Mouse (Mus musculus) cerebellum, adult 11 months (tissue): ENCODE data around the gene Olfr645.

Source experiments
- DNase-seq: peaks from one replicate; pipeline ENCODE4 v3.0.0; 2022

Gene Olfr645

DNA sequence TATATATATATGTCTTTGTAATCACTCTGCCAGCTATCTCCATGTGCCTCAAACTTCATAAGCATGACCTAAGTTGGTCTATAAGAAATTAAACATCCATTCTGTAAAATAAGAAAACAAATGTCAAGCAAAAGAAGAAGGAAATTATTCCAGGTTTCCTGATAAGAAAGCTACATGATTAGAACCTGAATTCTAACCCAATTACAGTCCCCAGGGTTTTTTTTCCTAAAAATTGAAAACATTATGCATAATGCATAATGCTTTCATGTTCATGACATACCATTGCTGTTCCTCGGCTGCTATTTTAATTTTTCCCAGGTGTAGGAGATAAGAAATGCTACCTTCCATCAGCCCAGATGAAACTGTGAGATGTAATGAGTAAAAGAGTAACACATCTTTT, at the start of gene Olfr645:
Olfr645 (minus strand) TSS at position 101 of the 400 bp plus-strand sequence.
- DNase-seq: no peak

DNA sequence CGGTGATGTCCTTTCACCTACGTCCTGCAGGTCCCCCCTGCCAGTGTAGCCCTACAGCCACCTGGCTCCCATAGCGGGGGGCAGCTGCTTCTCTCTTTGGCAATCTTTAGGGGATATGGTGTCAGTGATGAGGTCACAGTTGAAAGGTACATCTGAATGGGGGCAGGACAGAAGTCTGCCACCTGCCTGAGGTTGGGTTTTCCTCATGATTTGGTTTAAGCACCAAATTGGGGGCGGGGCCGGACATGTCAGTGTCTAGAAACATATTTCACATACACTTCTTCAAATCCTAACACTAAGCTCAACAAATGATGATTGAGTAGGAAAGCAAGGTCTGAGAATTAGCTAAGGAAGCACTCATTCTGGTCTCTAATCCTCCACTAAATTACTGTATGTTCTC, 44.5 kb upstream of the Olfr645 start, which contains the start of gene Ubqln5:
Ubqln5 (minus strand) TSS at position 101 of the 400 bp plus-strand sequence.
- no peak for DNase-seq

DNA sequence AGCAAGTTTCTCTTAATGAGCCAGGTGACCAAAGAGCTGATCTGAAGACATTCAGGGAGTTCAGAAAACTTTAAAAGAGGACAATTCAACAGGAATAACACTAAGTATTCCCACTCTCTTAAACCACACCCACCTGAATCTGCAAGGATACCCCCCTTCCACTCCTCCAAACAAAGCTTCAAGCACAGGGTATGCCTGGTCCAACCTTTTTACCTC, 19.4 kb upstream of the Olfr645 start, which contains the start of gene Olfr646:
Olfr646 (plus strand) TSS at position 117 of the 216 bp plus-strand sequence.
- no peak for DNase-seq

DNA sequence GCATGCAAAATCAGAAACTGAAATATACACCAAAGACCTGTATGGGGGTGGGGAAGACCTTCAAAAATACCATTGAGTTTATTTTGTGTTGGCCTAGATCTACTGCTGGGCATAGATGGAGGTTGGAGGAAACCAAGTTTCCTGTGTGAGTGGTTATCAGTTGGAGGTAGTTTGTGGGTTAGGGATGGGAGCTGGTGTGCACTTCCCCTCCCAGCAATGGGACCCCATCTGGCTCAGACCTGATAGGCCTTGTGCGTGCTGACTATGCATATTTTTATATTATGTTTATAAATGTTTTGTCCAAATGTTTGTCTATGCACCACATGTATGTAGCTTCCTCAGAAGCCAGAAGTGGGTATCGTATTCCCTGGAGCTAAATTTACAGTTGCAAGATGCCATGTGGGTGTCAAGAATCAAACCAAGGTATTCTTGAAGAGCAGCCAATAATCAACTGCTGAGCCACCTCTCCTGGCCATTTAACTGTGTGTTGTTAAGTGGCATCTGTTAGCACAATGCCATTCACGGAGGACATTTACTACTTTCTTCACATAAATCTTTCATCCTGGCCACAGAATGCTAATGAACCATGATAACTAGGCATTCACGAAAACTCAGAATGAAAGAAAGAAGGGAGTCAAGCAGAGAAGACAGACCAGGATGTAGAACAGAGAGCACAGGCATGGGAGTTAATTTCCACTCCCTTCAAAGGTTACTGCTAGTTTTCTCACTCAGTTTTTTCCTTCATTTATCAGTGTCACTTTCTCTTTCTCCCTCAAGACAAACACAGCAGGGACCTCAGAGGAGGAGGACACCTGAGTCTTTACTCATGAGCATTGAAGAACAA, 18.9 kb upstream of the Olfr645 start:
- no peak for DNase-seq

DNA sequence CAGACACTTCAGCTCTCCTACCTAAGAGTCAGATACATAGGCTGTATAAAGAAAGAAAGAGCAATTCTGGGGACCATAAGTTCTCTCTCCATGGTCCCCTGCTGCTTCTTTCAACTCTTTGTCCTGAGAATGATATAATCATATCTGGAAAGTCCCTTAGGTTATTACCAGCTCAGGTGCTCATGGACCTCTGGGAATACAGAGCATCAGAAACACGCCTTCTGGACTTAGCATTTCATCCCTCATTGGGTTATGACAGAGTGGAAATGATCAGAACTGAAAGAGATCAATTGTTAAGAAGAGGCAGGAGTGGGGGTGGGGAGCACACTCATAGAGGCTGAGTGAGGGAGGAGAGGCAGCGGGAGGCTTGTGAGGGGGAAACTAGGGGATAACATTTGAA, 13.5 kb downstream of the Olfr645 start, which contains the start of gene Olfr644:
Olfr644 (minus strand) TSS at position 101 of the 400 bp plus-strand sequence.
- DNase-seq: no peak

DNA sequence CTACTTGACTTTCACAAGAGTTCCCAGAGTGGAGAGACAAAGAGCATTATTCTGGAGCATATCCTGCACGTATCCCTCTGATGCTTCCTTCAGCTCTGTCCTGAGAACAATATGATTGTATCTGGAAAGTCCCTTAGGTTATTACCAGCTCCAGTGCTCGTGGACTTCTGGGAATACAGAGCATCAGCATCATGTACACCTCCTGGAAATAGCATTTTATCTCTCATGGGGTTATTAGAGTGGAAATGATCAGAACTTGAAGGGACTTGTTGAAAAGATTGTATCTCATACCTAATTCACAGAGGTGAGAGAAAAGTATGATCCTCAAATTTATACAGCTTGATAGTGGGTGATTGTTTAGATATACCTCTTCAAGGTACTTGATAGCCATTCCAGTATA, 23.9 kb downstream of the Olfr645 start, which contains the start of gene 4930516K23Rik:
4930516K23Rik (minus strand) TSS at position 101 of the 400 bp plus-strand sequence.
- no peak for DNase-seq

DNA sequence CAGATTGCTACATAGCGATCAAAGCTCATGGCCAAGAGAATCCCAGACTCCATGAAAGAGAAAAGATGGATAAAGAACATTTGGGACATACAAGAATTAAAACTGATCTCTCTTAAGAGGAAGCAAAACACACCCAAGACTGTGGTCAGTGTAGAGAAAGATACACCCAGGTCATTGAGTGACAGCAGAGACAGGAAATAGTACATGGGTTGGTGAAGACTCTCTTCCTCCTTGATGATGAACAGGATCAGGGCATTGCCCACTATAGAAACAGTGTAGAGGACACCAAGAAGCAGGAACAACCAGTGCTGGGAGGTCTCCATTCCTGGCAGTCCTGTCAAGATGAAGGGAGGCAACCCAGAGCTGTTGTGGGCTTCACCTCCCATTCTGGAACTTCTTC, 26.1 kb downstream of the Olfr645 start:
- no peak for DNase-seq

DNA sequence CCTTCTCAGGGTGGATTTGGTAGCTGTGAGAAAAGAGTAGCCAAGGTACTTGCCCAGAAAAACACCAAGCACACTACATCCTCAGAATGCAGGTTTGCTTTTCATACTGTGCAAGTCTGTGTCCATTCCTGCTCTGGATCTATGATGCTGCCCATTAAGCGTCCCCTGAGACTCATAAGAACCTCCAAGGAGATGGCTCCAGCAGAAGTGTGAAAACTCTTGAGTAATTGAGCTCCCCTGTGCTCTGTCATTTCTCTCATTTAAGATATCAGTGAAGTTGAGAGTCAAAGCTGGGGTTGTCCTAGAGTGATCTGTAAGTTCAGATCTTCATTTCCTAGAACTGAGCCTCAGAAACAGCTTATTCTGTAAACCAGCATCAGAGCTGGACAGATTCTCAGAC, 32.7 kb downstream of the Olfr645 start, which contains the start of gene Olfr642:
Olfr642 (minus strand) TSS at position 101 of the 400 bp plus-strand sequence.
- DNase-seq: no peak

DNA sequence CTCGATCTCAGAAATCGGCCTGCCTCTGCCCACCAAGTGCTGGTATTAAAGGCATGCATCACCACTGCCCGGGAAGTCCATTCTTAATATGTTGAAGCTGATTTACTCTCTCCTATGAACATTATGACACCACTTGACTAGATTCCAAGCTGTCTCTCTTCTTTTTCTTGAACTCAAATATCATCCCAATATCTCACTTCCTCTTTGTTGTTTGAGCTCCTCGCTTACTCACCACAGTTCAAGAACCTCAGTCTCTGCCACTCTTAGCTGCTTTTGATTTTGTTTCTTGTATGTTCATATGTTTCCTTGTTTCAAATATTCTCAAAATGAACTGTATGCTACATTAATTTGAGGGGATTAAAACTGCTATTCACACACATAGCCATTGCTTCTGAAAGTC, 34.5 kb downstream of the Olfr645 start:
- no peak for DNase-seq

DNA sequence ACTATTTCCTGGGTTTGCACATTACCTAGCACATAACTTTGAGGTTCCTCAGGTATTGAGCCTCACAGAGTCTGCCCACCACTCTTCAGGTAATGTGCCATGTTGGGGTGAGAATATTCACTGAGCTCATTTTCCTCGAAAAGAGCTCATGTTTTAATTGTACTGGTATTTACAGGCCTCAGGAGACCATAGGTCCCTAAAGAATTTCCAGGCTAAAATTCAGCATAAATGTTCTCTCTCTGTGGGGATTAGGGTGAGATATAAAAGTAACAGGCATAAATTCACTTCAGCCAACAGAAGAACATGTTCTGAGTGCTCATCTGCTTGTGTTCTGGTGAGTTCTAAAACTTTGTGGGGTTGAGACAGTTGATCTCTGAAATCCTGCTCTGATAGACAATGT, 50.1 kb downstream of the Olfr645 start, which contains the start of gene Olfr641:
Olfr641 (plus strand) TSS at position 301 of the 400 bp plus-strand sequence.
- DNase-seq: no peak
